Mouse (Mus musculus): ENCODE measurements around the gene Prtg. TPM values are rescaled to one million over a fixed set of nuclear protein-coding genes. Genes with fewer than 3 reads are reported as not detected.
A peak's percentile ranks its signal among the peaks of the same experiment; 100 is the strongest.

Gene Prtg
- polyA plus RNA-seq, 1 experiment from 2014 or later = 0.43 TPM

DNA sequence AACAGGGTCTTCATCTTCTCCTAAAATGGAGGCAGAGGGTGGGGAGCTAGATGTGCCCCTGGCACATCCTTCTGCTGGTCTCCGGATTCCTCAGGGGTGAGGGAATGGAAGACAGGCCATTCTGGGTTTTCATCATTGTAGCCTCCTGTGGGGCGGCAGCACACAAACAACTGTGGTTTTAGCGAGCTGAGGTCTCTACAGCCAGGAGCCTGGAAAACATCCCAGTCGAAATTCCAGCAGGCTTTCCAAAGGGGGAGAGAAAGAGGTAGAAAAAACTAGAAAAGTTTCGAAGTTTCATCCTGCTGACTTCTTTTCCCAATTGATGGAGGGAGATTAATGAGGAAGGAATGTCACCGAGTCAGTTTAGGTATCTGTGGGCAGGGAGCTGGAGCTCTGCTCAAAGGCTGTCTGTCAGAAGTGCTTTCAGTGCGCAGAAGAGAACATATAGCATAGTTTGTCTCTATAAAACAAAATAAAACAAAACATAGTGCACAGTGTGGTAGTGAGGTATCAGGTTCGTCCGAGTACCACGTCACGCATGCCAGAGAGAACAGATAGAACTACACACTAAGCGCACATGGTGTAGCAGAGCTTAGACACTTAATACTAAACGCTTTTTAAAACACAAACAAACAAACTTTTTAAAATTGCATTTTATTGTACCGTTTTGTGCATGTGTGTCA is 16.0 kb upstream of the Prtg start:
- Histone ChIP-seq H3K36me3 (ENCODE audit: poor library complexity, severe bottlenecking) (no peaks in the 10 kb centered on the region), H3K4me2 (no peak overlapping the region), H3K9ac (no peak overlapping the region), H3K27me3 (peaks cover 5% of the 10 kb centered on the region; the same call in 1 of the 2 replicates), H3K4me3 (no peak overlapping the region), H3K9me3 (replicated peaks) (no peaks in the 10 kb centered on the region), H3K27ac (no peak overlapping the region), H3K4me1 (no peaks in the 10 kb centered on the region)
- ATAC-seq = no peak
- WGBS = 53% methylated on average over 14 of the region's 14 CpGs

DNA sequence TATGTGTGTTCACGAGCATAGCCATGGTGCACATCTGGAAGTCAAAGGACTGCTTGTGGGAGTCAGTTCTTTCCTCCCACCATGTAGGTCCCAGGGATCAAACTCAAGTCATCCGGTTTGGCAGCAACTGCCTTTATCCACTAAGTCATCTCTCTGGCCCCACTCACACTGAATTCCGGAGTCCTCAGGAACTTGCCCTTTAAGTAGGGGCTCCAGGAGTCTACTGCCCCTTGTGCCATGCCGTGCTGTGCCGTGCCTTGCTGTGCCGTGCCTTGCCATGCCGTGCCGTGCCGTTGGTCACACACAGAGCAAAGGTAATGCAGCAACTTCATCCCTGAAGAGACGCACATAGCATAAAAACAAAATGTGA is 15.5 kb upstream of the Prtg start:
- no peak overlapping the region for H3K27ac ChIP-seq
- H3K4me2 ChIP-seq = no peak overlapping the region
- no peaks in the 10 kb centered on the region for H3K36me3 ChIP-seq (ENCODE audit: poor library complexity, severe bottlenecking)
- no peak for ATAC-seq
- no peak overlapping the region for H3K4me3 ChIP-seq
- H3K9me3 ChIP-seq (replicated peaks) = no peaks in the 10 kb centered on the region
- WGBS = 55% methylated on average over 10 of the region's 10 CpGs
- peaks cover 5% of the 10 kb centered on the region; the same call in 1 of the 2 replicates for H3K27me3 ChIP-seq
- H3K4me1 ChIP-seq = no peaks in the 10 kb centered on the region
- no peak overlapping the region for H3K9ac ChIP-seq

DNA sequence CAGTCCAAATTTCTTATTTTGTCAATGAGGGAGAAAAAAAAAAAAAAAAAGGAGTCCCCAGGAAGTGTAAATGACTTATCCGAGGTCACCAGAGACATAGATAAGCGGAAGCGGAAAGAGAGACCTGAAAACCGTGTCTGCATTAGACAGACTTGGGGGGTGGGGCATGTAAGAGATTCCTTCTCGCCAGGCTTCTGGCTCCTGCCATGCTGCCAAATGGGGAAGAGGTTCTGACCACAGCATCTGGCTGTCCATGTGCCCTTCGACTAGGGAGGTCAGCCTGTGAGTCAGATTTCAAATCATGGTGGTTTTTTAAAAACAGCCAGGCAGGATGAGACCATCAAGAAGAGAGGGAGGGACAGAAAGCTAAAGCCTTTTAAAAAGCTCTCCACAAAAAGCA is 15.0 kb upstream of the Prtg start:
- Histone ChIP-seq H3K9me3 (replicated peaks) (no peaks in the 10 kb centered on the region), H3K4me2 (no peak overlapping the region), H3K27me3 (peaks cover 5% of the 10 kb centered on the region; the same call in 1 of the 2 replicates), H3K4me1 (no peaks in the 10 kb centered on the region), H3K36me3 (ENCODE audit: poor library complexity, severe bottlenecking) (no peaks in the 10 kb centered on the region), H3K27ac (no peak overlapping the region), H3K9ac (no peak overlapping the region), H3K4me3 (no peak overlapping the region)
- no peak for ATAC-seq
- WGBS = 22% methylated on average over 6 of the region's 6 CpGs

DNA sequence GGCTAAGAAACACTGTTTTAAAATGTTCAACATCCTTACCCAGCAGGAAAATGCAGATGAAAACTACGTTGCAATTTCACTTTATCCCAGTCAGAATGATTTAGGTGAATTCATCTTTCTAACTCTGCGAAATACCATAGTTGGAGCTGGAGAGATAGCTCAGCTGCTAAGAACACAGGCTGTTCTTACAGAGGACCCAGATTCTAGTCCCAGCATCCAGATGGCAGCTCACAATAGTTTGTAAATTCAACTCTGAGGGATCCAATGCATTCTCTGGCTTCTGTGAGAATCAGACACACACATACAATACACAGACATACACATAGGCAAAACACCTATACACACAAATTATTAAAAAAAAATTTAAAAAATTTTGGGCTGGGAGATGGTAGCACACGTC is 11.4 kb upstream of the Prtg start:
- WGBS = 79% methylated on average over 3 of the region's 3 CpGs
- Histone ChIP-seq H3K4me2 (no peak overlapping the region), H3K27me3 (peaks cover 5% of the 10 kb centered on the region; the same call in 1 of the 2 replicates), H3K4me1 (no peaks in the 10 kb centered on the region), H3K9ac (no peak overlapping the region), H3K36me3 (ENCODE audit: poor library complexity, severe bottlenecking) (no peaks in the 10 kb centered on the region), H3K27ac (no peak overlapping the region), H3K4me3 (no peak overlapping the region), H3K9me3 (replicated peaks) (no peaks in the 10 kb centered on the region)
- ATAC-seq = no peak

DNA sequence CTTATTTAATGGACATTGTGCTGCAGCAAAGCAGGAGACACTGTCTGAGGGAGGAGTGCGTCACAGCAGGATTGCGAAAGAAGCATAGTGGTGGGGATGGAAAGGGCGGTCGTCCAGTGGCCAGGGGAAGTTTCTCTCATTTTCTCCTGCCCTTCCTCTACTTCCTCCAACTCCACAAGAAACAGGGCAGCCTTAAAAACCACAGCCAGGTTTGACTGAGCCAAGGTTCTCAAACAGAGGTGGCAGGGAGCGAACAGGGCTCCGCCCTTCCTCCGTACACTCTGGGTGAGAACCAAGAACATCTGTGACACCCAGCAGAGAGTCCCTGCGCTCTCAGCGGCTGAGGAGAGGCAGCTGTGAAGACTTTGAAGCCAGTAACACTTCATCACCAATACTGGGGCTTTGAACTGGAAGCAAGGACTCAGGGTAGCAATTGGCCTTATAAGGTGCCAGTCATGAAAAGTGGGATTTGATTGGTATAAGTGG is 9.5 kb upstream of the Prtg start:
- 58% methylated on average over 9 of the region's 9 CpGs for WGBS
- no peaks in the 10 kb centered on the region for H3K27me3 ChIP-seq
- H3K36me3 ChIP-seq (ENCODE audit: poor library complexity, severe bottlenecking) = no peaks in the 10 kb centered on the region
- no peak overlapping the region for H3K4me3 ChIP-seq
- no peak overlapping the region for H3K9ac ChIP-seq
- H3K9me3 ChIP-seq (replicated peaks) = no peaks in the 10 kb centered on the region
- no peak overlapping the region for H3K27ac ChIP-seq
- no peak overlapping the region for H3K4me2 ChIP-seq
- ATAC-seq = no peak
- H3K4me1 ChIP-seq = no peaks in the 10 kb centered on the region

DNA sequence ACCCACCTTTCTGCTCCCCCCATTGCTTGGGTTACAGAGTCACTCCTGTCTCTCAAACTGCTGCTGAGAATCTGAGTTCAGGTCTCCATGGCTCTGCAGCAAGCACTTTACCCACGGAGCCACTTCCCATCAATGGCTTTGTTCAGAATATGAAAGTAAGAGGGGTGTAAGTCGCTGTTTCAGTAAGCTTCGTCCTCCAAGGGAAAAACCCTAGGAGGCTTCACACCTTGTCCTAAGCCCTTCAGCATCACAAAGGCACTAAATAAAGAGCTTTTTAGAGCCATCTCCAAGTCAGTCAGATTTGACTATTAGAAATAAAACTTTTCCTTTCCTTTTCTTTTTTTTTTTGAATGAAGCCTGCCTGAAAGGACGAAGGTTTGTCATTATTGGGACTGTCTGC is 3.4 kb upstream of the Prtg start:
- no peak for ATAC-seq
- Histone ChIP-seq H3K4me1 (peaks cover 15% of the 10 kb centered on the region), H3K27me3 (peaks cover 18% of the 10 kb centered on the region), H3K9ac (no peak overlapping the region), H3K9me3 (replicated peaks) (no peaks in the 10 kb centered on the region), H3K36me3 (ENCODE audit: poor library complexity, severe bottlenecking) (no peaks in the 10 kb centered on the region), H3K27ac (no peak overlapping the region), H3K4me2 (no peak overlapping the region), H3K4me3 (no peak overlapping the region)
- WGBS = 20% methylated on average over 4 of the region's 4 CpGs

DNA sequence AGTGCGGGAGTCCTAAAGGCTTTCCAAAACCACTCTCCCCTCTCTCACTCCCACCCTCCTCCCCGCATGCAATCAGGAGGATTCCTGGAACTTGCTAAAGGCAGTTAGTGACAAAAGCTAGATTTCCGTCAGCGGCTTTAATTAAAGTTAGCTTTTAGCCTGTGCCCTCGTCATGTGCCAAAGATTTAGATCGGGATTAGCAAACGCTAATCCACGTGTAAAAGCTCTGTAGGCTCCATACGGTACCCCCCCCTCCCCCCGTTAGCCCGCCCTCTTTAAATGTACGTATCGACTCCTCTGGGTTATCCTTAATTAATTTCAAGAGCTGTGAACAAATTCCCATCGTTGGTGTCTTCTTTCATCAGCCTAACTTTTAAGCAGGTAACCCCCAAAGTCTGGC is 528 bp upstream of the Prtg start:
- Histone ChIP-seq H3K4me3 (peak overlapping the region; percentile 80; the same call in 1 of the 2 replicates), H3K4me2 (peak overlapping the region; percentile 100), H3K36me3 (ENCODE audit: poor library complexity, severe bottlenecking) (no peaks in the 10 kb centered on the region), H3K9me3 (replicated peaks) (no peaks in the 10 kb centered on the region), H3K4me1 (peaks cover 18% of the 10 kb centered on the region), H3K27ac (no peak overlapping the region), H3K9ac (0 out of 2 replicates have a peak overlapping the region, but pooled peaks have one; percentile 85), H3K27me3 (peaks cover 46% of the 10 kb centered on the region)
- WGBS = 2% methylated on average over 14 of the region's 14 CpGs
- 0 out of 2 replicates have a peak, but pooled peaks have one; percentile 9 for ATAC-seq

DNA sequence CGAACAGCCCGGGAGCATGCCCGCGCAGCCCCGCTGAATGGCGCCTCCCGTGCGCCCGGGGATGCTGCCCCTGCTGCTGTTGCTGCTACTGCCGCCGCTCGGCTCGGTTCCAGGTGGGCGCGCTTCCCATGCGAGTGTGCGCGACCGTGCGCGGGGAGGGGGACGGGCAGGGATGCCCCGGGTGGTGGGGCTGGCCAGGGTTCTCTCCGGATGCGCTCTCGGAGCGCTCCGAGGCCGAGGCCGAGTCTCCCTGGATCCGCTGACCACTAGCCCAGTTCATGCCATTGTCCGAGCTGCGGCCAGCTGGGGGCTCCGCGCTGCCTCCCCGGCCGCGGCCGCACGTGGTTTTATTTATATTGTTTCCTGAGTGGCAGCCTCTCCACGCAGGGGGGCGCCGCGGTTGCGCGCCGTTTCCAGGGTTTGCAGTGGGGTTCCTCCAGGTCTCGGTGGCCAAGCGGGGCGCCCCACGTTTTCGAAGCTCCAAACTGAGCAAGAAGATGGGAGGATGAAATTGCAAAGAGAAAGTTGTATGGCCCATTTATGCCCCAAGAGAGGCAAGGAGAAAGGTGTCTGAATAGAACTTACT is 839 bp downstream of the Prtg start:
- H3K4me1 ChIP-seq = peaks cover 20% of the 10 kb centered on the region
- under 1% methylated on average over 47 of the region's 52 CpGs for WGBS
- peak; percentile 74 for ATAC-seq

DNA sequence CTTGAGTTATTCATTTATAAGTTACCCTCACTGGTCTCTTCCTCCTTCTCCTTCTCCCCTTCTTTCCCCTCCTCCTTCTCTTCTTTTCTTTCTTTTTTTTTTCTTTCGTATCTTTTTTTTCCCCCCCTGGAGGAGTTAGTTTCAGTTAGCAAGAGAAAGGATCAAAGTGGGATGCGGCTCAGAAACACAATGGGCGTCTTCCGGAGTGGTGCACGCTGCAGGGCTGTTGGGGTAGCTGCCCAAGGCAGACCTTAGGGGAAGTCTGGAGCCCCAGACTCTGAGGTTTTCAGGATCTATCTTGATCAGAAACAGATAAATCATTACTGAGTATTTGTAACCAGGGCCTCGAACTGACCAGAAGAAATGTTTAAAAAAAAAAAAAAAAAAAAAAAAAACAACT is 1.5 kb downstream of the Prtg start:
- Histone ChIP-seq H3K4me2 (peak overlapping the region; percentile 100), H3K4me3 (peak overlapping the region; percentile 80), H3K9ac (no peak overlapping the region), H3K27me3 (peaks cover 46% of the 10 kb centered on the region), H3K9me3 (replicated peaks) (no peaks in the 10 kb centered on the region), H3K4me1 (peaks cover 26% of the 10 kb centered on the region), H3K36me3 (ENCODE audit: poor library complexity, severe bottlenecking) (no peaks in the 10 kb centered on the region), H3K27ac (no peak overlapping the region)
- WGBS = under 1% methylated on average over 6 of the region's 6 CpGs
- no peak for ATAC-seq

More for the DNA sequence above, 839 bp downstream of the Prtg start:
- H3K27ac ChIP-seq = peak overlapping the region; percentile 75
- H3K4me2 ChIP-seq = peak overlapping the region; percentile 100
- H3K9me3 ChIP-seq (replicated peaks) = no peaks in the 10 kb centered on the region
- peak overlapping the region; percentile 85 for H3K9ac ChIP-seq
- peaks cover 46% of the 10 kb centered on the region for H3K27me3 ChIP-seq
- no peaks in the 10 kb centered on the region for H3K36me3 ChIP-seq (ENCODE audit: poor library complexity, severe bottlenecking)
- peak overlapping the region; percentile 80 for H3K4me3 ChIP-seq

DNA sequence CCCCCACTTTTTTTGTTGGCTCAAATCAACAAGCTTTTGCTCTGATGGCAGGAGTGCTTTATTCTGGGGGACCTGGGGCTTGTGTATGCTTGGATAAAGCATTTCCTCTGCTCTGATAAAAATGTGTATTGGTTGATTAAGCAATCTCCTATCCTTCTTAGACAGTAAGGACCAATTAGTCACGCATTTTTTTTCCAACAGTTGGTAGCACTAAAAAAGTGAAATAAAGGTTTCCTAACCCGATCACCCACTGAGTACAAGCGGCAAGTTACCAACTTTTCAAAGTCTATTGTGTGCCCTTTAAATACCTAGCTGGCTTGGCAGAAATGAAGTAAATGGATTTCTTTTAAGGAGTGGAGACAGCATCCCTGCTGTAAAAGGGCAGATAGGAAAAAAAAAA is 1.9 kb downstream of the Prtg start:
- H3K4me2 ChIP-seq = peak overlapping the region; percentile 100
- H3K9me3 ChIP-seq (replicated peaks) = no peaks in the 10 kb centered on the region
- H3K27me3 ChIP-seq = peaks cover 46% of the 10 kb centered on the region
- no peak for ATAC-seq
- no peak overlapping the region for H3K4me3 ChIP-seq
- 6% methylated on average over 3 of the region's 3 CpGs for WGBS
- H3K4me1 ChIP-seq = peaks cover 27% of the 10 kb centered on the region
- H3K36me3 ChIP-seq (ENCODE audit: poor library complexity, severe bottlenecking) = no peaks in the 10 kb centered on the region
- H3K9ac ChIP-seq = no peak overlapping the region
- H3K27ac ChIP-seq = no peak overlapping the region

DNA sequence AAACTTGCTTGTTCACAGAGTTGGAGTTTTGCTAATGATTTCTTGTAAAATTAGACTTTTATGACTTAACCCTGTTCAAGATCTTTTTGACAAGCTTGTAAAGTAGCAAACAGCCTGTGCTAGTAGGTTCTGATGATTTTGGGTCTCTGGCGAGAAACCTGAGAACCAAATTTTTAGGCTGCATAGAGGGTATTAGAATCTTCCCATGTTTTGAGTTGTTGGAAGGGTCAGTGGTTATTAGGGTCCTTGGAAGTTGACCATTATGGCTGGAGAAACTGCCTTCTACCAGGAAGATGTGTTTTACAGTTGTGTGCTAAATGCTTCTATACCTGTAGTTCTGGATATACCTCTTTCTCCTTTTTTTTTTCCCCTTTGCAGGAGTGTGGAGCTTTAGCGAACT is 2.4 kb downstream of the Prtg start:
- Histone ChIP-seq H3K27ac (no peak overlapping the region), H3K27me3 (peaks cover 43% of the 10 kb centered on the region), H3K4me3 (no peak overlapping the region), H3K4me1 (peaks cover 27% of the 10 kb centered on the region), H3K4me2 (no peak overlapping the region), H3K36me3 (ENCODE audit: poor library complexity, severe bottlenecking) (no peaks in the 10 kb centered on the region), H3K9ac (no peak overlapping the region), H3K9me3 (replicated peaks) (no peaks in the 10 kb centered on the region)
- WGBS = 51% methylated on average over 2 of the region's 2 CpGs
- no peak for ATAC-seq

DNA sequence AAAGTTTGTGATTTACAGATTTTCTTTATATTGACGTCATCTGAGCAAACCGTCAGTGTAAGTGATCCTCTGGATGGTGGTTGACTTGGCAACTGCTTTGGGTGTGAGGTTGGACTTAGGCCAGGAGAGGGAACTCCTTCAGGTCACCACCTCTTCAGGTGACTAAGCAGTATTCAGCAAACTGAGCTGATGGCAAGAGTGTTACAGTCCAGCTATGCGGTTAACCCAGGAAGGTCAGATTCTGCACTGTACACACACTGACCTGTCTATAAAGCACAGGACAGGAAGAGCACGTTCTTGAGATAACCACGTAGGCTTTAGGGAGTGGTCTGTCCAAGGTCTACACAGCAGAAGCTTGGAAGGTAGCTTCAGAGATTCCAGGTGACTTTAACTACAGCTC is 3.9 kb downstream of the Prtg start:
- no peak overlapping the region for H3K4me2 ChIP-seq
- H3K4me1 ChIP-seq = peaks cover 27% of the 10 kb centered on the region
- no peak overlapping the region for H3K9ac ChIP-seq
- 71% methylated on average over 5 of the region's 5 CpGs for WGBS
- H3K36me3 ChIP-seq (ENCODE audit: poor library complexity, severe bottlenecking) = no peaks in the 10 kb centered on the region
- ATAC-seq = no peak
- no peak overlapping the region for H3K4me3 ChIP-seq
- H3K27me3 ChIP-seq = peaks cover 42% of the 10 kb centered on the region
- no peak overlapping the region for H3K27ac ChIP-seq
- H3K9me3 ChIP-seq (replicated peaks) = no peaks in the 10 kb centered on the region

All from forebrain, embryonic 13.5 days (tissue).